Mouse (Mus musculus): ENCODE results near the gene Rsg1. TPM values are rescaled to one million over a fixed set of nuclear protein-coding genes. Genes with fewer than 3 reads are reported as not detected.
A peak's percentile ranks its signal among the peaks of the same experiment; 100 is the strongest.

Rsg1 gene
- polyA plus RNA-seq (2015; fragmentation: Nextera tagmentation; extraction: Ambion mirVana): 5.9 and 6.8 TPM in 2 replicates

DNA sequence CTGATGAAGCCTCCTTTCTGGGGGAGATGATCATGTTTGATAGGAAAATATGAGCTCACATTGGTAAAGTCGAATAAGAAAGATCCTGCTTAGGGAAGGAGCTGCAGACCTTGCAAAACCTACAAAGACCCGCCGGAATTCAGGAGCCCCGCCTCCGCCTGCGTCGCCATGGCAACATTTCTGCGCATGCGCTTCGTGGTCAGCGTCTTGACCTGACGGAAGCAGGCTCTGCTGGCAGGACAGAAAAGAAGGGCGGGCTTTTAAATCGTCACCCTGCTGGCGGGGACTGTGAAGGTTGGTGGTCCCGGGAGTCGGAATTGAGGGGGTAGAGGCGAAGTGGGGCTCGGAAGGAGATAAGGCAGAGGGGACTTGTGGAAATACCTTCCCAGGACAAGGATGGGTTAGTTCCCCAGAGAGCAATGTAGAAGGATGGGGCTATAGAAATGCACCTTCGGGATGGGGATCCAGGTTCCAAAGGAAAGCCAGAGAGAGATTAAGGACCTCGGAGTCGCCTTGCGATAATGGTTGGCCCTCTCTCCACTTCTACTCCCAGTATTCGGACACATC, at the start of gene Rsg1:
Gene Rsg1, plus strand, starts transcription at position 187 of the 567 bp plus-strand sequence.
- Histone ChIP-seq H3K4me3 (replicated peaks) (peak within 1 kb of the TSS; percentile 63), H3K9ac (peak within 1 kb of the TSS; percentile 57), H3K4me1 (peaks cover 16% of the 10 kb centered on the region), H3K4me2 (peak within 1 kb of the TSS; percentile 93), H3K27ac (peak within 1 kb of the TSS; percentile 68), H3K36me3 (no peaks in the 10 kb centered on the region; the same call in 1 of the 2 replicates), H3K27me3 (no peaks in the 10 kb centered on the region), H3K9me3 (replicated peaks) (no peaks in the 10 kb centered on the region)
- WGBS: under 1% methylated on average over 24 of the region's 24 CpGs
- ATAC-seq (replicated peaks; ENCODE audit: low FRiP score): peak; percentile 83

DNA sequence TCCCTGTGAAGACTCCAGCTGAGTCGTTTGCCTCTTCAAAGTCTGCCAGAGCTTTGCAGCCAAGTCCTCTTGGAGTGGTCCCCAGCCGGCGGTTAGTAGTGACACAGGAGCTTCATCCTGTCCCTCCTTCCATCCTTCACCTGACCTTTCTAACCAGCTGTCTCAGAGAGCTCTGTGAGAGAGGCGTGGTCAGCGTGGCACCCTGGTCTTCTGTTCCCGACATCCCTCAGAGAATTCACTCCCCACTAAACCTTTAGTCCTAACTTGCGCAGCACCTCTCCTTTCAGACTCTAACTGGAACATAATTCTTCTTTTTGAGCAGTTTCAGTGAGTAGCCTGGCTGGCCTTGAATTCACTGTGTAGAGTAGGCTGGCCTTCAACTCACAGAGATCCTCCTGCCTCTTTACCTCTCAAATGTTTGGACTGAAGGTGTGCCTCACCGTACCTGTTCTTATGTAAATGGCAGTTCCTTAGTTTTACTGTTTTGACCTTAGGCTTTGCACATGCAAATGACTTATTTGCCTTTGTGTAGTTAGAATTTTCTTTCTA, 47.9 kb upstream of the Rsg1 start:
- H3K27ac ChIP-seq: no peak overlapping the region
- no peak overlapping the region for H3K4me3 ChIP-seq (replicated peaks)
- no peak for ATAC-seq (replicated peaks; ENCODE audit: low FRiP score)
- peaks cover 33% of the 10 kb centered on the region for H3K36me3 ChIP-seq
- H3K4me1 ChIP-seq: no peaks in the 10 kb centered on the region
- WGBS: 73% methylated on average over 8 of the region's 8 CpGs
- no peaks in the 10 kb centered on the region for H3K27me3 ChIP-seq
- H3K4me2 ChIP-seq: no peak overlapping the region
- H3K9ac ChIP-seq: no peak overlapping the region
- H3K9me3 ChIP-seq (replicated peaks): no peaks in the 10 kb centered on the region

DNA sequence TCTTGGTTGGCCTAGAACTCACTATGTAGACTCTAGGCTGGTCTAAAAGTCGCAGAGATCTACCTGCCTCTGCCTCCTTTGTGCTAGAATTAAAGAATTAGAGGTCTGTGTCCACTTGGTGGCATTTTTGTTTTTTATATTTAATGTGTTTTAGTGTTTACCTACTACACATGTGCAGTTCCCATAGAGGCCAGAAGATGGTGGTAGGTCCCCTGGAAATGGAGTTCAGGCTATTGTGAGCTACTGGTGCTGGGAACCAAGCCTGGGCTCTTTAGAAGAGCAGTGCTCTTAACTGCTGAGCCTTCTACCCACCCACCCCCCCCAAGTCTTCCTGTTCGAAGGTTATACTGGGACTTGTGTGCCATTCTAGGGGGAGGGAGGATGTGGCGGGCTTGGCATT, 46.6 kb upstream of the Rsg1 start:
- WGBS: 98% methylated on average over 3 of the region's 3 CpGs

GRCm38 (mm10) chr4:141172121-141172520, 41.6 kb upstream of the Rsg1 start:
- no peaks in the 10 kb centered on the region for H3K27me3 ChIP-seq
- H3K9me3 ChIP-seq (replicated peaks): no peaks in the 10 kb centered on the region
- no peak overlapping the region for H3K27ac ChIP-seq
- no peak for ATAC-seq (replicated peaks; ENCODE audit: low FRiP score)
- H3K9ac ChIP-seq: no peak overlapping the region
- no peaks in the 10 kb centered on the region for H3K4me1 ChIP-seq
- H3K36me3 ChIP-seq: peaks cover 83% of the 10 kb centered on the region
- no peak overlapping the region for H3K4me2 ChIP-seq
- 93% methylated on average over 8 of the region's 8 CpGs for WGBS
- H3K4me3 ChIP-seq (replicated peaks): no peak overlapping the region

More for the DNA sequence above, 46.6 kb upstream of the Rsg1 start:
- no peaks in the 10 kb centered on the region for H3K4me1 ChIP-seq
- no peak overlapping the region for H3K4me2 ChIP-seq
- H3K4me3 ChIP-seq (replicated peaks): no peak overlapping the region
- no peak overlapping the region for H3K27ac ChIP-seq
- peaks cover 46% of the 10 kb centered on the region for H3K36me3 ChIP-seq
- no peaks in the 10 kb centered on the region for H3K9me3 ChIP-seq (replicated peaks)
- no peak overlapping the region for H3K9ac ChIP-seq
- ATAC-seq (replicated peaks; ENCODE audit: low FRiP score): no peak
- H3K27me3 ChIP-seq: no peaks in the 10 kb centered on the region

GRCm38 (mm10) chr4:141175783-141176182, 38.0 kb upstream of the Rsg1 start:
- Histone ChIP-seq H3K9me3 (replicated peaks) (no peaks in the 10 kb centered on the region), H3K36me3 (peaks cover 77% of the 10 kb centered on the region), H3K27ac (no peak overlapping the region), H3K4me1 (no peaks in the 10 kb centered on the region), H3K9ac (no peak overlapping the region), H3K4me3 (replicated peaks) (no peak overlapping the region), H3K4me2 (no peak overlapping the region), H3K27me3 (no peaks in the 10 kb centered on the region)
- WGBS: 81% methylated on average over 5 of the region's 5 CpGs
- ATAC-seq (replicated peaks; ENCODE audit: low FRiP score): no peak

- peak overlapping the region; percentile 1; the same call in 1 of the 2 replicates for H3K27ac ChIP-seq
- WGBS: 74% methylated on average over 10 of the region's 10 CpGs
- no peaks in the 10 kb centered on the region for H3K27me3 ChIP-seq
- no peak overlapping the region for H3K4me2 ChIP-seq
- H3K36me3 ChIP-seq: peaks cover 77% of the 10 kb centered on the region
- H3K9me3 ChIP-seq (replicated peaks): no peaks in the 10 kb centered on the region
- no peak for ATAC-seq (replicated peaks; ENCODE audit: low FRiP score)
- no peaks in the 10 kb centered on the region for H3K4me1 ChIP-seq
- H3K4me3 ChIP-seq (replicated peaks): no peak overlapping the region
- H3K9ac ChIP-seq: no peak overlapping the region
Observed at GRCm38 (mm10) chr4:141176328-141176838, 37.4 kb upstream of the Rsg1 start.

DNA sequence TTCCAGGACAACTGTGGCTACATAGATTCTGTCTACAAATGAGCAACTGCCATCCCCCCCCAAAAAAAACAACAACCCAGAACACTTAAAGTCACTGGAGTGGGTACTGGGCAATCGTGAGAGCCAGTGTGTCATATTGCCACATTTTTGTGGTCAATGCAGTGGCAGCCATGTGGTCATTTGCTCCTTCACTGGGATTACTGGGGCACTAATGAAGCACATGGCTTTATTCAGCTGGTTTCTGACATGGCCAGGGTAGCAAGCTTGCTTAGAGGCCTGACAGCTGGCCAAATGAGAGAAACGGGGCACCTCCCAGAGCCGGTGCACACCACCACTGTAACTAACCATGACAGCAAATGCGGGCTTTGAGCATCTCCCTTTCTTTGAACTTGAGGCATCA, 35.3 kb upstream of the Rsg1 start:
- WGBS: 82% methylated on average over 4 of the region's 4 CpGs

DNA sequence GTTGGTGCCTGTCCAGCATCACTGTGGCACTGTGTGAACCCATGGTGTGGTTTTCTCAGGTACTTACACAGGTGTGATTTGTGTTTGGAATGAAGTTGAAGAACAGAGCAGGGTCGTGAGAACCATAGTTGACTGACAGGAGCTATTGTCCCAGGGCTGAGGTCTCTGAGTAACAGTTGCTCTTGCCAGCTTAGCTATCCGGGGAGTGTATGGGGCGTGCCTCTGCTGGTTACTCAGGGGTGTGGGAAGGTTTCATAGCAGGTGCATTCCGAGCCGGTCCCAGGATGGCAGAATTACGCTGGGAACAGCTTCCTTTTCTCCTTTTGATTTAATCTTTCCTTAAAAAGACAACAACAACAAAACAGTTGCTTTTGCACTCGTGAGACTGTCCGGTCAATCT, 32.9 kb upstream of the Rsg1 start:
- WGBS: 89% methylated on average over 8 of the region's 8 CpGs
- ATAC-seq (replicated peaks; ENCODE audit: low FRiP score): no peak
- no peaks in the 10 kb centered on the region for H3K27me3 ChIP-seq
- no peak overlapping the region for H3K4me2 ChIP-seq
- H3K9ac ChIP-seq: no peak overlapping the region
- peaks cover under 1% of the 10 kb centered on the region for H3K4me1 ChIP-seq
- H3K4me3 ChIP-seq (replicated peaks): no peak overlapping the region
- peaks cover 72% of the 10 kb centered on the region for H3K36me3 ChIP-seq
- no peak overlapping the region for H3K27ac ChIP-seq
- H3K9me3 ChIP-seq (replicated peaks): no peaks in the 10 kb centered on the region

More for the DNA sequence above, 35.3 kb upstream of the Rsg1 start:
- Histone ChIP-seq H3K4me2 (no peak overlapping the region), H3K27me3 (no peaks in the 10 kb centered on the region), H3K27ac (no peak overlapping the region), H3K4me1 (no peaks in the 10 kb centered on the region), H3K9ac (no peak overlapping the region), H3K36me3 (peaks cover 79% of the 10 kb centered on the region), H3K9me3 (replicated peaks) (no peaks in the 10 kb centered on the region), H3K4me3 (replicated peaks) (no peak overlapping the region)
- no peak for ATAC-seq (replicated peaks; ENCODE audit: low FRiP score)

DNA sequence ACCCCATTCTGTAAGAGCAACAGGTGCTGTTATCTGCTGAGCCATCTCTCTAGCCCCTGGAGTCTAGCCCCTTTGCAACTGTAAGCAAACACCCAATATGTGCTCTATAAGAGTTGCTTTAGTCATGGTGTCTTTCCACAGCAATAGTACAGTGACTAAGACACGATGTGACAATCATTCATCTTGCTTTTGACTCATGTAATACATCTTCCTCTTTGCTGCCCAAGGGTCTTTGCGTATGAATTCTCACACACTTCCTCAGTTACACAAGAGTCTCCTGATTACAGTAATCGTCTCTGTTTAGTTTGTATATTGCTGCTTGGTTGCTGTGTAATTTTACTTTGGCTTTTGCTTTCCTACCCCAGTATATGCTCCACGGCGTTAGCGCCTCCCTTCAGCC, 31.8 kb upstream of the Rsg1 start:
- 96% methylated on average over 6 of the region's 6 CpGs for WGBS
- no peak for ATAC-seq (replicated peaks; ENCODE audit: low FRiP score)
- H3K4me2 ChIP-seq: no peak overlapping the region

DNA sequence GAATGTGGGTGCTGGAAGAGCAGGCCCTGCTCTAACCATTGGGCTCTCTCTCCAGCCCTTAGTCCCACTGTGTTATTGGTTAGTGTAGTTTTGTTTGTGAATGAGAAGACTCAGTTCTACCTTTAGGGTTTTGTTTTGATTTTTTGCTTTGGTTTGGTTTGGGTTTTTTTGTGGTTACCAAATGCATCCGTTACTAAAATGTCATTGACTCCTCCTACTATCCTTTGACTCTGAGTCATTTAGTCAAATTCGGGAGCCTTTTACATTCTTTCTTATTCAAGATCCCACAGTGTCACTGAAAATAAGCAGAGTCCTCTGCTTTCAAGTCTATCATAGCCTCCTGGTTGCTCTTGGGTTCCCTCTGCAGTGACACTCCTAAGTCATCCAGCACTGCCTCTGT, 29.8 kb upstream of the Rsg1 start:
- Histone ChIP-seq H3K4me3 (replicated peaks) (no peak overlapping the region), H3K4me2 (no peak overlapping the region), H3K4me1 (peaks cover 14% of the 10 kb centered on the region), H3K27me3 (no peaks in the 10 kb centered on the region), H3K36me3 (peaks cover 51% of the 10 kb centered on the region), H3K9ac (no peak overlapping the region), H3K9me3 (replicated peaks) (no peaks in the 10 kb centered on the region), H3K27ac (no peak overlapping the region)
- 96% methylated on average over 2 of the region's 2 CpGs for WGBS
- no peak for ATAC-seq (replicated peaks; ENCODE audit: low FRiP score)

More for the DNA sequence above, 31.8 kb upstream of the Rsg1 start:
- H3K36me3 ChIP-seq: peaks cover 63% of the 10 kb centered on the region
- no peaks in the 10 kb centered on the region for H3K27me3 ChIP-seq
- no peak overlapping the region for H3K4me3 ChIP-seq (replicated peaks)
- no peaks in the 10 kb centered on the region for H3K9me3 ChIP-seq (replicated peaks)
- H3K9ac ChIP-seq: no peak overlapping the region
- peaks cover 12% of the 10 kb centered on the region for H3K4me1 ChIP-seq
- H3K27ac ChIP-seq: no peak overlapping the region

DNA sequence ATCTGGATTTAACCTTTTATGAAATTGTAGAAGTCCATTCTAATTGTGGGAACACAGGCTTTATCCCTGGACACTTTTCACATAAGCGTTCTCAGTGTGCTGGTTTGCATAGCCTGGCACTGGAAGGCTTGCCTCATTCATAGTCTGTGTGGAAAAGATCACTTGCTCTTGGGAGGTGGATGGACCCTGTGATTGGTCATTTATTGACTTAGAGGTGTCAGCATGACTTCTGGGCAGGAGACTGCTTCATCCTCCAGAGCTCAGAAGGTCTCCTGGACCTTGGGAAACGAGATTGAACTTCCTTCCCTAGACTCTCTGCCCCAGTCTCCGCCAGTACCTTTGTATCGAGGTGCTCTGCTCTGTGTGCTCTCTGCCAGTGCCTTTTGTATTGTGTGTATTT, 29.3 kb upstream of the Rsg1 start:
- peaks cover 14% of the 10 kb centered on the region for H3K4me1 ChIP-seq
- H3K36me3 ChIP-seq: peaks cover 46% of the 10 kb centered on the region
- H3K27ac ChIP-seq: no peak overlapping the region
- no peak overlapping the region for H3K4me2 ChIP-seq
- 92% methylated on average over 4 of the region's 4 CpGs for WGBS
- no peak for ATAC-seq (replicated peaks; ENCODE audit: low FRiP score)
- H3K4me3 ChIP-seq (replicated peaks): no peak overlapping the region
- H3K9me3 ChIP-seq (replicated peaks): no peaks in the 10 kb centered on the region
- H3K9ac ChIP-seq: no peak overlapping the region
- no peaks in the 10 kb centered on the region for H3K27me3 ChIP-seq

- Histone ChIP-seq H3K27me3 (no peaks in the 10 kb centered on the region), H3K9ac (no peak overlapping the region), H3K36me3 (peaks cover 41% of the 10 kb centered on the region), H3K4me2 (no peak overlapping the region), H3K27ac (peak overlapping the region; percentile 2; the same call in 1 of the 2 replicates), H3K4me1 (peaks cover 17% of the 10 kb centered on the region), H3K9me3 (replicated peaks) (no peaks in the 10 kb centered on the region), H3K4me3 (replicated peaks) (no peak overlapping the region)
- WGBS: 55% methylated on average over 9 of the region's 9 CpGs
- no peak for ATAC-seq (replicated peaks; ENCODE audit: low FRiP score)
Observed at GRCm38 (mm10) chr4:141186923-141187836, 26.6 kb upstream of the Rsg1 start.

Data from kidney, embryonic 15.5 days (tissue).